Mouse (Mus musculus): ENCODE measurements around the gene Polk. TPM values are rescaled to one million over a fixed set of nuclear protein-coding genes. Genes with fewer than 3 reads are reported as not detected.

Gene Polk
- polyA plus RNA-seq, 1 experiment from 2014 or later, result 6.1 TPM

DNA sequence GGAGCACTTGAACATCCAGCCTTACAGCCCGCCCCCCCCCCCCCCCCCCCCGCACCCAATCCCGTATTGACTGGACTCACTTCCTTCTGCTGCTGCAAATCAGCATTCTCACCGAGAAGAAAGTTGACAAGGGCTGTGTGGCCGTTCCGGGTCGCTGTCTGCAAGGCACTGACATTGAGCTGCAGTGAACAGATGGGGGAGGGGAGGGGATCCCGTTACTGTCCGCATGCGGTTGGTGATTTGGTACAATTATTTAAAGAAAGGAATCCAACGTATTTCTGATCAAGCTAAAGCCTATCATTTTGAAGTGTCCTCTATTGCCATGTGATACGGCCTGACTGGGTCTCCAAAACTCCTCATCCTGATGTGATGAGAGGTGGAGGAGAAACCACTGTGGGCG lies 106.6 kb downstream of the Polk start:
- peak overlapping the region; percentile 47; the same call in 1 of the 2 replicates for H3K9ac ChIP-seq
- H3K9me3 ChIP-seq, result no peaks in the 10 kb centered on the region
- peak overlapping the region; percentile 57 for H3K4me2 ChIP-seq
- ATAC-seq (ENCODE audit: extremely low read depth, insufficient number of reproducible peaks, low FRiP score, low TSS enrichment), result no peak
- peak overlapping the region; percentile 16; the same call in 1 of the 2 replicates for H3K4me3 ChIP-seq
- 19% methylated on average over 12 of the region's 13 CpGs for WGBS
- peaks cover 53% of the 10 kb centered on the region for H3K4me1 ChIP-seq
- H3K27me3 ChIP-seq (replicated peaks), result no peaks in the 10 kb centered on the region
- no peaks in the 10 kb centered on the region for H3K36me3 ChIP-seq
- peak overlapping the region; percentile 73 for H3K27ac ChIP-seq (replicated peaks)

GRCm38 (mm10) chr13:96434899-96435331 lies 107.5 kb downstream of the Polk start:
- Histone ChIP-seq H3K27ac (replicated peaks) (peak overlapping the region; percentile 73), H3K9ac (no peak overlapping the region; the same call in 1 of the 2 replicates), H3K27me3 (replicated peaks) (no peaks in the 10 kb centered on the region), H3K9me3 (no peaks in the 10 kb centered on the region), H3K4me2 (peak overlapping the region; percentile 57), H3K4me3 (peak overlapping the region; percentile 16; the same call in 1 of the 2 replicates), H3K4me1 (peaks cover 53% of the 10 kb centered on the region), H3K36me3 (no peaks in the 10 kb centered on the region)
- WGBS, result 26% methylated on average over 5 of the region's 5 CpGs
- ATAC-seq (ENCODE audit: extremely low read depth, insufficient number of reproducible peaks, low FRiP score, low TSS enrichment), result no peak

DNA sequence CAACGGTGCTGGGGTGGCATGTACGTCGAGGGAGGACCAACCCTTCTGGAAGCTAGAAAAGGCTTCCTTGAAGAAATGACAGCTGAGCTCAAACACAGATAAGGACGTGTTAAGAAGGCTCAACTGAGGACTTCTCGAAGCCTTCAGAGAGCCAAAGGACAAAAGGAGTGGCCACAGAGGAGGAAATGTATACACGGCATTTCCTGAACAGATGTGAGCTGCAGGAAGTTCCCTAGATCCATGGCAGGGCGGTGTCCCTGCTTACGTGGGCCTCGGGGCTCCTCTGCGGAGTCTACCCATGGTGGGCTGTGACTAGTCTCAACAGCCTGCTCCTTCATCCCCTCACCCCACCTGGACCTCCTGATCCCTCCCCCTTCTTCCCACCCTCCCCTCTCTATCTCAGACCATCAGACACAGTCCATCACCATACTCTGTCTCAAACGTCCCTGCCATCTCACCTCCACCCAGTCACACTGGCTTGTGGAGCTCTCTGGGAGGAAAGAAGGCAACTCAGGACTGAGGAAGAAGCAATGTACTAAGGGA lies 108.7 kb downstream of the Polk start:
- H3K4me1 ChIP-seq, result peaks cover 54% of the 10 kb centered on the region
- H3K27ac ChIP-seq (replicated peaks), result peak overlapping the region; percentile 73
- no peaks in the 10 kb centered on the region for H3K36me3 ChIP-seq
- H3K9ac ChIP-seq, result no peak overlapping the region
- no peak for ATAC-seq (ENCODE audit: extremely low read depth, insufficient number of reproducible peaks, low FRiP score, low TSS enrichment)
- 36% methylated on average over 11 of the region's 11 CpGs for WGBS
- H3K4me3 ChIP-seq, result no peak overlapping the region
- H3K4me2 ChIP-seq, result no peak overlapping the region
- no peaks in the 10 kb centered on the region for H3K27me3 ChIP-seq (replicated peaks)
- no peaks in the 10 kb centered on the region for H3K9me3 ChIP-seq

DNA sequence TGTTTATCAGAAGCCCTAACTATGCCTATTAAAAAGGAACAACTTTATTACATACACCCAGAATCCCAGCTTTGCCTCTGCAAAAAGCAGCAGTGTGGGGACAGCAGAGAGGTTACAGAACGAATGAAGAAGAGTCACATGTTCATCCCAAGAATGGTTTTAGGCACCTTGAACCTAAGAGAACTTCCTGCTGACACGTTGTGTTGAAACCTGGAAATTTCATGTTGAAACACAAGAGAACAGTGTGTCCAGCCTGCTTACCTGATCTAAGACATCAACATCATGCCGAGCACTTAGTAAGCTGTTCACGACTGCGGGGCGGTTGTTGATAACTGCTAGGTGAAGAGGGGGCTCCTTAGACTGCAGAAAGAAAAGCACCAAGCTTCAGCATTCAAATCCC lies 109.3 kb downstream of the Polk start:
- 61% methylated on average over 6 of the region's 6 CpGs for WGBS
- Histone ChIP-seq H3K27ac (replicated peaks) (no peak overlapping the region), H3K4me3 (no peak overlapping the region), H3K4me1 (peaks cover 58% of the 10 kb centered on the region), H3K4me2 (no peak overlapping the region), H3K9ac (no peak overlapping the region), H3K27me3 (replicated peaks) (no peaks in the 10 kb centered on the region), H3K9me3 (no peaks in the 10 kb centered on the region), H3K36me3 (no peaks in the 10 kb centered on the region)
- ATAC-seq (ENCODE audit: extremely low read depth, insufficient number of reproducible peaks, low FRiP score, low TSS enrichment), result no peak

- no peak for ATAC-seq (ENCODE audit: extremely low read depth, insufficient number of reproducible peaks, low FRiP score, low TSS enrichment)
- Histone ChIP-seq H3K27ac (replicated peaks) (no peak overlapping the region), H3K9ac (no peak overlapping the region; the same call in 1 of the 2 replicates), H3K36me3 (no peaks in the 10 kb centered on the region), H3K4me2 (no peak overlapping the region), H3K4me3 (no peak overlapping the region), H3K27me3 (replicated peaks) (no peaks in the 10 kb centered on the region), H3K9me3 (no peaks in the 10 kb centered on the region), H3K4me1 (peaks cover 58% of the 10 kb centered on the region)
- 48% methylated on average over 3 of the region's 3 CpGs for WGBS
These were observed 110.0 kb downstream of the Polk start for GRCm38 (mm10) chr13:96432376-96432811.

DNA sequence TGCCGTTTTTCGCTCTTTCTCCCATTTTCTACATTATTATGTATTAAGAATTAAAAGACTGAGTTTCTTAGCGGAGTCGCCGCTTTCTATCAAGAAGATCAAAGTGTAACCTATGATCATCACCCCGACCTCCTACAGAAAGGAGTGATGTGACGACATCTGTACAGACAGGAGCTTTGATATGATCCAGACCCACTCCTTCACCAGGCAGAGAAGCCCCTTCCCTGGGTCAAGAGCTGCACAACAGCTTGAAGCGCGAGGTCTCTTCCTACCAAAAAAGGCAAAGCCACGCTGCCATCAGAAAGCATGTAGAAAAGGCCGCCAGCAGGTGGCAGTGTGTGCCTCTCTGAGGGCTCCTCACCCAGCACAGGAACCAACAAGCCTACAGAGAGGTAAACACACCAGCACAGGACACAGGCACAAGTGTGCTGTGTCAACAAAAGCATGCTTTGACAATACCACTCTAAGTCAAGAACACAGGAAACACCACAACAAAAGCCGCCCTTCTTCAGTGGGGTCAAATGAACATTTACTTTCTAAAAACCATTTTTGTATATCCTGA lies 110.7 kb downstream of the Polk start:
- WGBS, result 23% methylated on average over 12 of the region's 12 CpGs
- Histone ChIP-seq H3K27me3 (replicated peaks) (no peaks in the 10 kb centered on the region), H3K4me3 (peak overlapping the region; percentile 28; the same call in 1 of the 2 replicates), H3K4me1 (peaks cover 54% of the 10 kb centered on the region), H3K36me3 (no peaks in the 10 kb centered on the region), H3K9me3 (no peaks in the 10 kb centered on the region), H3K9ac (peak overlapping the region; percentile 62; the same call in 1 of the 2 replicates), H3K27ac (replicated peaks) (no peak overlapping the region), H3K4me2 (peak overlapping the region; percentile 60)
- ATAC-seq (ENCODE audit: extremely low read depth, insufficient number of reproducible peaks, low FRiP score, low TSS enrichment), result no peak

Other genes starting within 250 kb of the Polk start
- gene Poc5, start 154.3 kb downstream of the Polk start, polyA plus RNA-seq (2015; fragmentation: Nextera tagmentation; extraction: Ambion mirVana), result 8.5 and 9.8 TPM in 2 replicates
- 0.52 and 0.67 TPM in 2 replicates for gene Ankdd1b, start 71.4 kb downstream of the Polk start, polyA plus RNA-seq (2015; fragmentation: Nextera tagmentation; extraction: Ambion mirVana)
- not detected in 2 replicates for gene Gm17622, start 51.8 kb downstream of the Polk start, polyA plus RNA-seq (2015; fragmentation: Nextera tagmentation; extraction: Ambion mirVana)
- 6.9 and 7.6 TPM in 2 replicates for gene Col4a3bp, start within 50 bp of the Polk start, polyA plus RNA-seq (2015; fragmentation: Nextera tagmentation; extraction: Ambion mirVana)
- gene Hmgcr, start 128.4 kb upstream of the Polk start, polyA plus RNA-seq (2015; fragmentation: Nextera tagmentation; extraction: Ambion mirVana), result 30.4 and 33.6 TPM in 2 replicates
- gene Ankrd31, start 205.7 kb upstream of the Polk start, polyA plus RNA-seq (2015; fragmentation: Nextera tagmentation; extraction: Ambion mirVana), result not detected in 2 replicates